Mouse (Mus musculus) embryonic facial prominence, embryonic 10.5 days (tissue): ENCODE data around the gene BC080695. TPM values are rescaled to one million over a fixed set of nuclear protein-coding genes. Genes with fewer than 3 reads are reported as not detected.
"Not testable (repeated sequence)": the region's sequence is repeated elsewhere in the genome, so short reads cannot be mapped to it uniquely, and the experiment has no call there.

Experiments
- DNase-seq: peaks from one replicate; pipeline ENCODE4 v3.0.0-alpha.2; 2017; ENCODE audit warnings: low spot score
- H3K27ac ChIP-seq: fragments of 300-500 bp; sonication (generic); replicated peaks from 2 replicates; pipeline ENCODE4 v1.5.1; 2016; ENCODE audit warnings: mild to moderate bottlenecking
- H3K27me3 ChIP-seq: fragments of 300-500 bp; sonication (generic); replicated peaks from 2 replicates; pipeline ENCODE4 v1.6.1; 2016; ENCODE audit warnings: low read depth, mild to moderate bottlenecking; ENCODE audit not compliant: poor library complexity, severe bottlenecking
- H3K36me3 ChIP-seq: fragments of 300-500 bp; sonication (generic); replicated peaks from 2 replicates; pipeline ENCODE4 v1.6.1; 2016; ENCODE audit warnings: mild to moderate bottlenecking, moderate library complexity
- H3K4me1 ChIP-seq: fragments of 300-500 bp; sonication (generic); 2 replicates; pipeline ENCODE4 v1.6.1; 2016
- H3K4me3 ChIP-seq: fragments of 300-500 bp; sonication (generic); 2 replicates; pipeline ENCODE4 v1.5.1; 2016; ENCODE audit warnings: mild to moderate bottlenecking, moderate library complexity
- H3K9me3 ChIP-seq: fragments of 300-500 bp; sonication (generic); 2 replicates; pipeline ENCODE4 v1.6.1; 2016; ENCODE audit warnings: mild to moderate bottlenecking
- WGBS: fragments of 180-500 bp; shearing (Covaris S2); methylation state at CpG from one replicate; pipeline ENCODE4 v1.1.7; 2016; 5-methylcytosine and 5-hydroxymethylcytosine counted together
- polyA plus RNA-seq: library from polyadenylated mRNA; unstranded; fragments of >200 nt; fragmentation: Nextera tagmentation; extraction: Ambion mirVana; gene quantifications from 2 replicates; pipeline ENCODE4 v1.2.1, GENCODE M21; 2016

Gene BC080695
- polyA plus RNA-seq: not detected in 2 replicates

GRCm38 (mm10) chr4:143551400-143551799, at the start of gene BC080695, which contains the start of gene Gm13057:
TSS of gene BC080695 (plus strand) at chr4:143551700.
TSS of gene Gm13057 (plus strand) at chr4:143551709.
- not testable (repeated sequence) for H3K4me3 ChIP-seq, H3K9me3 ChIP-seq, DNase-seq, H3K27ac ChIP-seq, H3K27me3 ChIP-seq, H3K4me1 ChIP-seq, H3K36me3 ChIP-seq
- WGBS: no CpG with 5 or more reads among the region's 3 CpGs

DNA sequence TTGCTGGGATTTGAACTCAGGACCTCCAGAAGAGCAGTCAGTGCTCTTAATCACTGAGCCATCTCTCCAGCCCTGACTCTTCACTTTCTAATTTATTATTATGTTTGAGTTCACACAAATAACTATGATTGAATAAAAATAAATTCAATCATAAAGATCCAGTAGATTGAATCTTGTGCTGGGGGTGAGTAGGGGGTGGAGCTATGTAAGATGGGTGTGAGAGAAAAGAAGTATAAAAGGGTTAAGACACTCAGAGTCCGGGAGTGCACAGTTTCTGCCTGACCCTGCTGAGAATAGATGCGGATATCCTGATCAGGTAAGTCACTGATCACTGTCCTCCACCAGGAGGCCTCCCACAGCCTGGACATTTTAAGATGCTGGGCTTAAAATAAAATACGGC, 40.5 kb upstream of the BC080695 start, which contains the start of gene Gm13043:
Gene Gm13043 (plus strand): TSS at position 301 of the 400 bp plus-strand sequence.
- Histone ChIP-seq H3K27ac (no peak within 1 kb of the TSS), H3K4me1 (no peaks in the 10 kb centered on the region), H3K4me3 (no peak within 1 kb of the TSS), H3K9me3 (peaks cover 7% of the 10 kb centered on the region; the same call in 1 of the 2 replicates), H3K36me3 (no peaks in the 10 kb centered on the region), H3K27me3 (no peaks in the 10 kb centered on the region)
- no peak for DNase-seq
- WGBS: 84% methylated on average over 3 of the region's 3 CpGs

- not testable (repeated sequence) for H3K36me3 ChIP-seq, DNase-seq, H3K27ac ChIP-seq, H3K4me3 ChIP-seq, H3K27me3 ChIP-seq, H3K9me3 ChIP-seq, H3K4me1 ChIP-seq
- no CpG with 5 or more reads among the region's 3 CpGs for WGBS
Measured at GRCm38 (mm10) chr4:143535654-143536053, 15.8 kb upstream of the BC080695 start, which contains the start of gene Gm13040. TSS of gene Gm13040 (plus strand) at chr4:143535954.

GRCm38 (mm10) chr4:143611927-143612326, 60.4 kb downstream of the BC080695 start:
- not testable (repeated sequence) for H3K4me3 ChIP-seq, H3K36me3 ChIP-seq, H3K4me1 ChIP-seq, DNase-seq, H3K27me3 ChIP-seq, H3K27ac ChIP-seq
- WGBS: 90% methylated on average over 9 of the region's 9 CpGs
- peaks cover 18% of the 10 kb centered on the region for H3K9me3 ChIP-seq

- H3K36me3 ChIP-seq, H3K27ac ChIP-seq, H3K4me3 ChIP-seq, DNase-seq, H3K4me1 ChIP-seq, H3K27me3 ChIP-seq: not testable (repeated sequence)
- peaks cover 27% of the 10 kb centered on the region for H3K9me3 ChIP-seq
Measured at GRCm38 (mm10) chr4:143614703-143615102, 63.2 kb downstream of the BC080695 start, which contains the start of gene Gm13083. TSS of gene Gm13083 (plus strand) at chr4:143615003.

DNA sequence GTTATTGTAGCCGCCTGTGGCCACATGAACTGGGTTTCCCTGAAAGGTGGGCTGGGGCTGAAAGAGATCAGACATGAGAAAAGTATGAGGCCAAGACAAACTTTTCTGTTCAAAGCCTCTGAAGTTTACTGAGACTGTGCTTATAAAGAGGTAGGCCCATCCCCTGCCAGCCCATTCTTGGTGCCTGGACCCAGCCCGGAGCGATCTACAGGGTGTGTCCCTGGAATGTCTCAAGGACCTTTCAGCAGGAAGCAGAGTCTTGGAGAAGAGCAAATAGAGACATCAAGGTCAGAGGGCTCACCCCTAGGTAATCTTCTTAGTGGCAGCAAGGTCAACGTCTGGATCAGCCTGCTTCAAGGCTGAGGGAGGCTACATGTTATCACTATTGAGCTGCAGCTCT, 66.6 kb downstream of the BC080695 start:
- peaks cover 44% of the 10 kb centered on the region for H3K9me3 ChIP-seq
- not testable (repeated sequence) for H3K27me3 ChIP-seq, H3K4me3 ChIP-seq, DNase-seq, H3K36me3 ChIP-seq, H3K4me1 ChIP-seq, H3K27ac ChIP-seq
- WGBS: 88% methylated on average over 4 of the region's 4 CpGs

Other genes starting within 250 kb of the BC080695 start
- 0.10 TPM in 1 of 2 replicates, not detected in the other for gene Lrrc38, start 201.9 kb upstream of the BC080695 start, polyA plus RNA-seq
- not detected in 2 replicates for gene Pramel1, start 157.3 kb upstream of the BC080695 start, polyA plus RNA-seq
- 18.1 and 21.5 TPM in 2 replicates for gene Pramef8, start 139.3 kb upstream of the BC080695 start, polyA plus RNA-seq
- gene Oog4, start 101.4 kb upstream of the BC080695 start, polyA plus RNA-seq: not detected in 2 replicates
- gene Gm13043, start 40.4 kb upstream of the BC080695 start, polyA plus RNA-seq: not detected in 2 replicates
- gene Gm13040, start 15.7 kb upstream of the BC080695 start, polyA plus RNA-seq: not detected in 2 replicates
- not detected in 2 replicates for gene Gm13057, start within 50 bp of the BC080695 start, polyA plus RNA-seq
- gene Gm13083, start 63.3 kb downstream of the BC080695 start, polyA plus RNA-seq: not detected in 2 replicates
- gene Gm13088, start 105.5 kb downstream of the BC080695 start, polyA plus RNA-seq: not detected in 2 replicates
- not detected in 2 replicates for gene Gm13089, start 151.0 kb downstream of the BC080695 start, polyA plus RNA-seq
- not detected in 2 replicates for gene Gm13078, start 167.8 kb downstream of the BC080695 start, polyA plus RNA-seq
- not detected in 2 replicates for gene Gm13023, start 237.7 kb downstream of the BC080695 start, polyA plus RNA-seq